Mouse (Mus musculus): ENCODE results near the gene 9430038I01Rik. TPM values are rescaled to one million over a fixed set of nuclear protein-coding genes. Genes with fewer than 3 reads are reported as not detected.

9430038I01Rik gene
- total RNA-seq, 2 experiments from 2014 or later, result 8.0 to 9.5 TPM

DNA sequence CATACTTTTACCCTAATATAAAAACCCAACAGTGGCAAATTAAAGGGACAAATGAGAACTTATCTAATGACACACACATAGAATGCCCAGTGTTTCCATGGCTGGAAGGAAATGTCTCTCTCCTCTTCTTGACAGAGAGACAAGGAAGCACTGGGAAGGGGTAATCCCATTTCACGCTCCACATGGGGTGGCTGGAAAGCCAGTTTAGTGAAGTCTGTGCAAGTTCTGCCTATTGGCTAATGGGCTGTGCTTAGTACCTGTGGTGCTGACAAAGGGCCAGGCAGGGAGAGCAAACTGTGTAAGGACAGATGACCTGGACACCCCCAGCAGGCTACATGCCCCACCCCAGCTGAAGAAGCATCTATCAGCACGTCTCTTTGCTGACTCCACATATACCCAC, 40.4 kb downstream of the 9430038I01Rik start:
- intact Hi-C loops (cut with DNase I), result no loop called here

DNA sequence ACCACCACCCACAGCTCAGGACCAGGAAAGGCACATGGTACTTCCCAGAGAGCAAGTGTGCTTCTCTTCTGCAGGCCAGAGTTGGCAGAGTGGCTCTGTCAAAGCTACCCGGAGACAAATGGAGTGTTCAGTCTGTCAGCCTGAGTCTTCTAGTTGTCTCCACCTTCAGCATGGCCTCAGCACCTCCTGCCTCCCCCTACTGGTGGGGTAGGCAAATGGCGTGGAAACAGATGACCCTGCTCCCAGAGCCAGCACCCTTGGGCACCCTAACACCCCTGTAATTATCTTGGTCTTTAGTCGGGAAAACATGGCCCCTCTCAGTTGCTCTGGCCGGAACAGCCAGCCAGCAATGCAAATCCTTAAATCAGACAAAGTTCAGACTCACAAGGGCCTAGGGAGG, 43.8 kb downstream of the 9430038I01Rik start:
- DNase-seq, result no peak
- intact Hi-C loops (cut with DNase I), result no loop called here

More for the DNA sequence above, 40.4 kb downstream of the 9430038I01Rik start:
- peak; percentile 88 for DNase-seq

DNA sequence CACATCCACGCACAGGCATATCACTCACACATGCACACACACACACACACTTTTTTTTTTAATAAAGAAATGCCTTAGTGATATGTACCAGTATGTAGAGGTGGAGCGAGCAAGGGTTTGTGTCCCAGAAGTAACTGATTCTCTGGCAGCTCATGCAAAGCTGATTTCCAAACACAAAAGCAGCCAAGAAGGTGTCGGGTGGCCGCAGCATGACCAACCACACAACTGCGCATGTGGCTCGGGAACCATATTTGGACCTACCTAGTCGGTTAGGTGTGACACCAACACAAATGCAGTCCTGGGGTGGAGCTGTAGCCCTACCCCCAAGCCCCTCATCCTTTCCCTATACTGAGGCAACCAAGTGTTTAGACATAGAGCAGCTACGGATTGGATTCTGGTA, 45.5 kb downstream of the 9430038I01Rik start:
- intact Hi-C loops (cut with DNase I), result no loop called here
- no peak for DNase-seq

DNA sequence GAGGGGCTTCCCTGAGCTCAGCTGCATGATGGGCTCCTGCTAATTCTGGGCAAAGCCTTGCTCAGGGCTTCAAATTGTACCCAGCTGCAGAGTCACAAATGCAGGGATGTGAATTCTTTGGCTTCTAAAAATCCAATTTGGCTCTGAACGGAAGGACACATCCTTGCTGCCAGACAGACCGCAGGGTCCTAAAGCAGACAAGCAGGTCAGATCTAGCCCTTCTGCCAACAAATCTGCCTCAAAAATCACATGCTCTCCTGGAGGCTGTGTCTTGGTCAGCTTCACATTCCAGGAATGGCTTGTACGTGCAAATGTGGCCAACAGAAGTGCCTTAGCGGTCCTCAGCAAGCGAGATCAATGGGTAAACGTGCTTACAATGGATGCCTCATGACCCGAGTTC, 46.0 kb downstream of the 9430038I01Rik start:
- intact Hi-C loops (cut with DNase I), result no loop called here
- DNase-seq, result peak; percentile 58

DNA sequence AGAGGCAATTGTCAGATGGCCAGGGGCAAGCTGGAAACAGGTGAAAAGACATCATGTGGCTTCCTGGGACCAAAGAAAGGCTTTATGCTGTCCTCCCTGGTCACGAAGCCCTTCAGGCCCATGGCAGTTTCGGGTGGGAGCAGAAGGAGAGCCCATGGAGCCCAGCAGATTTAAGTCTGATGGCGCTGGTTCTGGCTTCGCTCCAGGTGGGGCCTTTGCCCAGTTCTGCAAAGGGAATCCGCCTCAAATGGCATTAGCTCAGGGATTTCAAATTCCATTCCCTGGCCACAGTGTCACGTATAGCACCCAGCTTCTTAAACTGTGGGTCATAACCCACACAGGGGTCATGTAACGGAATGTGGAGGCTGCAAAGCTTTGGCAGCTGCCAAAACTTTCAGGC, 63.7 kb downstream of the 9430038I01Rik start:
- peak; percentile 60 for DNase-seq
- intact Hi-C loops (cut with DNase I), result no loop called here

DNA sequence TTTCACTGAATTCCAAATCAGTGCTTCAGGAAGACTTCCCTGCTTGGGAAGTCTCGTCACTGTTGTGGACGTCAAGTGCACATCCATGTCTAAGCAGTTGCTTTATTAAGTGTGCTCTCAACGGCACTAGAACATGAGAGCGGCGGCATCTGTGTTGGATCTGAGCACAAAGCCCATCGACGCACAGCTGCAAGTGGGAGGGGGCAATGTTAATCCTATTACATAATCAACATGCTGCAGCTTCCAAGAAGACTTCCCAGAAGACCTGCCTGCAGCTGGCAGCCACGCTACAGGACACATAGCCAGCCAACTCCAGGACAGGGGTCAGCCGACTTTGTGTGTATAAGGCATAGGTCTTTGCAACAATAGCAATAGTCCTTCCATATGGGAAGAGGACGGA, 64.5 kb downstream of the 9430038I01Rik start:
- intact Hi-C loops (cut with DNase I), result no loop called here
- no peak for DNase-seq

DNA sequence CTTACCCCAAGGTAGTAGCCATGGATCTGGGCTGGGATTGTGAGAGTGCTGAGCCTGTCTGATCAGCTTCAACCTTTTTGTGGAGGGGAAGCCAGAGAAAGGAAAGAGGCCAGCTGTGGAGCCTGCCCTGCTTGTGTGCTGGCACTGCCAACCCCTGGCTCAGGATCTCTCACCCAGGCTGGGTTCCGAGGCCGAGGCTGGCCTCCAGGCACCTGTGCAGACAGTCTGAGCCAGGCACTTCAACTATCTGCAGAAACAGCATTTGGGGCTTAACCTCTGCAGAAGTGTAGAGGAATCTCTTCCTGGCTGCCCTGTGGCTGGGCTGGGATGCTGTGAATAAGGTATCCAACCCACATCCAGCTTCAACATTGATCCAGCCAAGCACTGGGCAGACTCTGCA, 76.6 kb downstream of the 9430038I01Rik start:
- no peak for DNase-seq
- intact Hi-C loops (cut with DNase I), result no loop called here

Other genes starting within 250 kb of the 9430038I01Rik start
- 1 to 10 TPM; 2.1 to 2.7 TPM for gene Ebf3, start 96.3 kb downstream of the 9430038I01Rik start, total RNA-seq (2021)
- gene Glrx3, start 26.9 kb upstream of the 9430038I01Rik start, total RNA-seq (2021), result 100 to 1,000 TPM; 141 to 150 TPM

All from left cerebral cortex, postnatal 4 days (tissue).